Mouse (Mus musculus) midbrain, postnatal 0 days (tissue): ENCODE data around the gene Slamf8. TPM values are rescaled to one million over a fixed set of nuclear protein-coding genes. Genes with fewer than 3 reads are reported as not detected.
A peak's percentile ranks its signal among the peaks of the same experiment; 100 is the strongest.

ENCODE experiments used
- ATAC-seq: fragments of 200-750 bp; cut with Nextera tagmentation; 2 replicates; pipeline ENCODE4 v1.8.0; 2017; ENCODE audit warnings: moderate number of reproducible peaks, mild to moderate bottlenecking, moderate TSS enrichment, moderate library complexity; ENCODE audit not compliant: low FRiP score
- DNase-seq: peaks from one replicate; pipeline ENCODE4 v3.0.0-alpha.2; 2015; ENCODE audit warnings: low spot score
- H3K27ac ChIP-seq: fragments of 300-500 bp; sonication (generic); 2 replicates; pipeline ENCODE4 v1.5.1; 2014; ENCODE audit warnings: low read depth, mild to moderate bottlenecking, low read length, mixed read lengths
- H3K27me3 ChIP-seq: fragments of 300-500 bp; sonication (generic); 2 replicates; pipeline ENCODE4 v1.6.1; 2014; ENCODE audit warnings: low read length, control low read depth, mixed read lengths; ENCODE audit not compliant: insufficient read depth
- H3K36me3 ChIP-seq: fragments of 300-500 bp; sonication (generic); 2 replicates; pipeline ENCODE4 v1.6.1; 2014; ENCODE audit warnings: low read length, control low read depth, mixed read lengths; ENCODE audit not compliant: insufficient read depth
- H3K4me1 ChIP-seq: fragments of 300-500 bp; sonication (generic); 2 replicates; pipeline ENCODE4 v1.6.1; 2014; ENCODE audit warnings: mild to moderate bottlenecking, control low read depth, antibody characterized with exemption, low read length, mixed read lengths; ENCODE audit not compliant: insufficient read depth
- H3K4me2 ChIP-seq: fragments of 300-500 bp; sonication (generic); 2 replicates; pipeline ENCODE4 v1.6.1; 2014; ENCODE audit warnings: low read depth, mild to moderate bottlenecking, low read length, mixed read lengths; ENCODE audit not compliant: poor library complexity, severe bottlenecking
- H3K4me3 ChIP-seq: fragments of 300-500 bp; sonication (generic); 2 replicates; pipeline ENCODE4 v1.5.1; 2014; ENCODE audit warnings: low read depth, mild to moderate bottlenecking, low read length, moderate library complexity
- H3K9ac ChIP-seq: fragments of 300-500 bp; sonication (generic); replicated peaks from 2 replicates; pipeline ENCODE4 v1.6.1; 2014; ENCODE audit warnings: mild to moderate bottlenecking, low read length, moderate library complexity, mixed read lengths; ENCODE audit not compliant: poor library complexity, severe bottlenecking
- H3K9me3 ChIP-seq: fragments of 300-500 bp; sonication (generic); 2 replicates; pipeline ENCODE4 v1.6.1; 2016; ENCODE audit warnings: low read length, control low read depth
- CTCF ChIP-seq: IDR thresholded peaks from 2 replicates; pipeline ENCODE4 v1.5.1; 2016; ENCODE audit warnings: antibody characterized with exemption, mild to moderate bottlenecking
- WGBS: fragments of 180-500 bp; shearing (Covaris S2); extraction: QIAGEN DNeasy Blood & Tissue Kit; methylation state at CpG from one replicate; pipeline ENCODE4 v1.1.7; 2014; 5-methylcytosine and 5-hydroxymethylcytosine counted together
- polyA plus RNA-seq: library from polyadenylated mRNA; unstranded; fragments of >200 nt; fragmentation: Nextera tagmentation; extraction: Ambion mirVana; gene quantifications from 2 replicates; pipeline ENCODE4 v1.2.1, GENCODE M21; 2015
- total RNA-seq: library from RNA; depleted of rRNA; stranded (reverse); fragments of >200 nt; gene quantifications from 2 replicates; pipeline ENCODE4 v1.2.3, GENCODE M21; 2014

Gene Slamf8
- total and polyA plus RNA-seq, 2 experiments from 2014 or later, result not detected

DNA sequence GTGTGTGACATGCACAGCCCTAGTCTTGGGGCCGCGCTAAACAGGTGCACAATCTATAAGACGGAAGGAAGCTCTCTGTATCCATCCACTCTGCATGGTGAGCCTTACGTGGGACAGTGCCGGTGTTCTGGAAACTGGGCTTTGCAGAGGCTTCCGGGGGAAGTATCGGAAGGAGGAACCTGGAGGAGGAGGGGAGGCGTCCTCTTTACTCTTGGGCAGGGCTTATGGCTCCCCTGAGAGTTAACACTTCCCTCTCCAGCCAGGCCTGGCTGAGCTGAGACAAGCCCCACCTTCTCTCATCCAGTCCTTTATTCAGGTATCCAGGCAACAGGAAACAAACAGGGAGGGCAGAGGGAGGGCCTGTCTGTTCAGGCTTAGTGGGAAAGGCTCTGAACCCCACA lies 39.8 kb downstream of the Slamf8 start:
- Histone ChIP-seq H3K4me3 (peak overlapping the region; percentile 40), H3K27me3 (no peaks in the 10 kb centered on the region), H3K36me3 (no peaks in the 10 kb centered on the region), H3K4me2 (peak overlapping the region; percentile 64), H3K27ac (peak overlapping the region; percentile 59; the same call in 1 of the 2 replicates), H3K4me1 (peaks cover 4% of the 10 kb centered on the region; the same call in 1 of the 2 replicates), H3K9me3 (no peaks in the 10 kb centered on the region), H3K9ac (peak overlapping the region; percentile 55)
- 2% methylated on average over 8 of the region's 8 CpGs for WGBS
- DNase-seq (peak; percentile 80), ATAC-seq (peak; percentile 87)
- TF ChIP-seq CTCF, result no peak; the same call in 1 of the 2 replicates

DNA sequence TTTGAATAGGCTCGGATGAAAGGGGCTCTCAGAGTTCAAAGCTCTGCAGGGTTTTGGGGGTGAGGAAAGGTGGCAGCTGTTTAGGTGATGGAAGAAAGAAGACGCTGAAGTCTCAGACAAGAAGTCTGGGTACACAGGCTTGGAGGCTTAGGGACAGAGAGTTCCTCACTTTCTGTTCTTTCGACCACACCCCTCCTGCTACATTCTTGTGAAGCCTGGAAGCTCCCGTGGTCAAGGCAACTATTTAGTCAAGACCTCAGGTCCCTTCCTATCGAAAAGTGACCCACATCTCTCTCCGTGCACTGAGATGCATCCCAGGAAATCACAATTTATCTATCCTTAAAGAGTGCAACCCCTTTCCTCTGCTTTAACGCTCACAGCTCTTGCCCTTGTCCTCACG lies 40.7 kb downstream of the Slamf8 start:
- Histone ChIP-seq H3K4me2 (peak overlapping the region; percentile 64), H3K36me3 (no peaks in the 10 kb centered on the region), H3K4me3 (peak overlapping the region; percentile 40), H3K4me1 (peaks cover 4% of the 10 kb centered on the region; the same call in 1 of the 2 replicates), H3K9me3 (no peaks in the 10 kb centered on the region), H3K27me3 (no peaks in the 10 kb centered on the region), H3K9ac (peak overlapping the region; percentile 55), H3K27ac (peak overlapping the region; percentile 59)
- no peak for DNase-seq
- 8% methylated on average over 8 of the region's 8 CpGs for WGBS
- no peak for TF ChIP-seq CTCF
- ATAC-seq, result no peak

DNA sequence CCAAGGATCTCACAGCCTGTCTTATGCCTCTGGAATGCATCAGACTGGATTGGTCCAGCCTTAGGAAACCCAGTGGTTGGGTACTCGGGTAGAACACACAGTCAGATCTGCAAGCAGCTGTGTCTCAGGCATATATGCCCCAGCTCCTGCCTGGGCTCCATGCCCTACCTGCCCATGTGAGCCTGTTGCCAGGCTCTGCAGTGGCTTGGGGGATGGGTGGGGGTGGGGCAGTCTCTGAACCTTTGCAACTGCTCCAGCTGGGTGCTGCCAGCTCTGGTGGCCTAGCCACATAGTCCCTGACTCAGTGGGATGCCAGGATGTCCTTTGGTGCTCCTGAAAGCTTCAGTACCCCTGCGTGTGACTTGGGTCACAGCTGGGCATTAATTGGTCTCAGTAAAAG lies 41.1 kb downstream of the Slamf8 start:
- no peak for DNase-seq
- ATAC-seq, result no peak
- no peak overlapping the region for H3K4me3 ChIP-seq
- H3K9me3 ChIP-seq, result no peaks in the 10 kb centered on the region
- H3K9ac ChIP-seq, result 0 out of 2 replicates have a peak overlapping the region, but pooled peaks have one; percentile 55
- no peaks in the 10 kb centered on the region for H3K36me3 ChIP-seq
- H3K27me3 ChIP-seq, result no peaks in the 10 kb centered on the region
- WGBS, result 19% methylated on average over 2 of the region's 2 CpGs
- peaks cover 4% of the 10 kb centered on the region; the same call in 1 of the 2 replicates for H3K4me1 ChIP-seq
- H3K4me2 ChIP-seq, result peak overlapping the region; percentile 64
- TF ChIP-seq CTCF, result no peak
- H3K27ac ChIP-seq, result no peak overlapping the region

DNA sequence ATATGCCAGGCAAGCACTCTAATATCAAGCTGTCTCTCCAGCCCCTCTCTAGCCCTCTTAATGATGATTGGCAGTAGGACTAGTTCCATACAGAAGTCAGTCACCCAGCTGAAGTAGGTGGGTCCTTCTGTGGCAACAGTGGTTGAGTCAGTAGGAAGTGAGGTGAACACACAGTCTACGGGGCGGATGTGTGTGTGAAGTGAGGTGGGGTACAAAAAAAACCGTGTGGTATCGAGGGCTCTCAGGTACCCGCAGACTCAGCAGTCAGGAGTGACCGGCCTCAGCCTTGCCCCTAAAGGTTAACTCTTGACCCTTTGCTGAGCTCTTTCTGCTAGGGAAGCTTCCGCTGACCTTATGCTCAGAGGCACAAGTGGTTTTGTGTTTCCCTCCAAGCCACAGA lies 41.9 kb downstream of the Slamf8 start:
- H3K27ac ChIP-seq, result no peak overlapping the region
- H3K9ac ChIP-seq, result no peak overlapping the region
- H3K9me3 ChIP-seq, result no peaks in the 10 kb centered on the region
- ATAC-seq (no peak), DNase-seq (no peak)
- TF ChIP-seq CTCF, result no peak
- H3K27me3 ChIP-seq, result no peaks in the 10 kb centered on the region
- WGBS, result 70% methylated on average over 7 of the region's 7 CpGs
- H3K4me1 ChIP-seq, result peaks cover 4% of the 10 kb centered on the region; the same call in 1 of the 2 replicates
- H3K4me3 ChIP-seq, result no peak overlapping the region
- H3K36me3 ChIP-seq, result no peaks in the 10 kb centered on the region
- no peak overlapping the region for H3K4me2 ChIP-seq

DNA sequence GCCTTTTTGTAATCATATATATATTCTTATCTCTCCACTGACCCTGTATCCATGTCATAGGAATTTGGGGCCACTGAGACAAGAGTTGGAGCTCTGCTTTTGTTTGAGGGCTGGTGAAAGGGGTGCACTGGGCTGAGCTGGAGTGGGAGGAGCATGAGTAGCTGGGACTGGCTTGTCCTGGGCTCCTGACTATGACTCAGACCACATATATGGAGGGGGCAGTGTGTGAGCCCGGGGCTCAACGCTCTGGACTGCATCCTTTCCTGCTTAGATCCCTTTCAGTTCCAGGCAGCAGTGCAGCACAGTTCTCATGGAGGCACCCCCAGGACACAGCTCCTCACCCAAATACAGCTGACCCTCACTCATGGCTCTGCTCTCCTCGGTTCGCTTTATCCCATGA lies 44.3 kb downstream of the Slamf8 start:
- ATAC-seq (no peak), DNase-seq (no peak)
- TF ChIP-seq CTCF, result no peak
- no peak overlapping the region for H3K4me2 ChIP-seq
- 96% methylated on average over 4 of the region's 4 CpGs for whole genome bisulfite sequencing
- no peak overlapping the region for H3K4me3 ChIP-seq
- no peaks in the 10 kb centered on the region for H3K36me3 ChIP-seq
- H3K4me1 ChIP-seq, result peaks cover 4% of the 10 kb centered on the region; the same call in 1 of the 2 replicates
- H3K9ac ChIP-seq, result no peak overlapping the region
- no peak overlapping the region for H3K27ac ChIP-seq
- H3K9me3 ChIP-seq, result no peaks in the 10 kb centered on the region
- H3K27me3 ChIP-seq, result no peaks in the 10 kb centered on the region

DNA sequence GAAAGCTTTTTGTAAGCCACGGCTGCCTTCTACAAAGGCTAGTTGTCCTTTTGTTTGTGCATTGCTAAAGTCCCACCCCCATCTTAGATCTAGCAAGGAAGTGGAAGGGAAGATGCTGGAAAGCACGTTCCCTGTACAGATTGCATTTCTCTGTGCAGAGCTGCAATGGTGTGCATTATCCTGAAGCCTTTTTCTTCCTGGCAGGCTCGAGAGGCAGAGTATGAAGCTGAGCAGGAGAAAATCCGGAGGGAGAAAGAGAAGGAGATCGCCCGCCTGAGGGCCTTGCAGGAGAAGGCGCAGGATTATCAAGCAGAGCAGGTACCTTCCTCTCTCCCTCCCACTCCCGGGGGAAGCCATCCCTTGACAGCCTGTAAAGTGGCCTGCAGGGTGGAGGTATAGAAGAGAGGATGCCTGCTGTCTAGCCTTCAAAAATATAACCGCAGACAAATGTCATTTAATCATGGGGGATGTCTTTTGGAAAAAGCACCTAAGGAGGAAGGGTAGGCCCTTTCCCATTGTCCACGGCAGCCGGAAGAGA lies 50.0 kb downstream of the Slamf8 start:
- Histone ChIP-seq H3K4me2 (no peak overlapping the region), H3K4me1 (peaks cover 10% of the 10 kb centered on the region; the same call in 1 of the 2 replicates), H3K27ac (peak overlapping the region; percentile 78), H3K4me3 (no peak overlapping the region), H3K27me3 (no peaks in the 10 kb centered on the region), H3K9ac (0 out of 2 replicates have a peak overlapping the region, but pooled peaks have one; percentile 33), H3K9me3 (no peaks in the 10 kb centered on the region), H3K36me3 (no peaks in the 10 kb centered on the region)
- WGBS, result 24% methylated on average over 11 of the region's 11 CpGs
- DNase-seq, result peak; percentile 11
- ATAC-seq, result peak; percentile 66
- no peak for TF ChIP-seq CTCF
